7 mouse cellular contexts compared by ENCODE assay signal in genomic region chr15:79685141-79685641, GRCm38 (mm10). TPM values are rescaled to one million over a fixed set of nuclear protein-coding genes. Genes with fewer than 3 reads are reported as not detected.
DNase-seq lines count a peak whose midpoint lies in the region; ATAC-seq and TF ChIP-seq lines count a peak whose summit lies in the region.

No protein-coding gene starts in this region.

- H3K4me3 ChIP-seq in CH12.LX (replicated peaks in 1 of 3; ENCODE audit: low read depth in 2 of 3, low read length in 2 of 3, poor library complexity in 1 of 3) (peak overlapping the region; percentile 70 to 91 (median 90)), MEL (ENCODE audit: control insufficient read depth in 1 of 2, insufficient read depth in 1 of 2, low read depth in 2 of 2, low read length in 2 of 2) (peak overlapping the region; percentile 93 to 96)
- H3K4me3 ChIP-seq in hindbrain, embryonic 15.5 days = peak overlapping the region; percentile 95
- H3K4me3 ChIP-seq in liver, embryonic 13.5 days (replicated peaks) = peak overlapping the region; percentile 91

- TF ChIP-seq CTCF in CH12.LX (conservative IDR thresholded peaks at IDR 0.05 in 1 of 2, IDR thresholded peaks at IDR 0.05 in 1 of 2; ENCODE audit: low read depth in 2 of 2, low read length in 2 of 2) = no peak
- TF ChIP-seq CTCF in MEL (IDR thresholded peaks at IDR 0.05 in 2 of 3, conservative IDR thresholded peaks at IDR 0.05 in 1 of 3; ENCODE audit: control insufficient read depth in 1 of 3, insufficient read depth in 1 of 3, low read depth in 2 of 3, low read length in 3 of 3, poor library complexity in 1 of 3, severe bottlenecking in 1 of 3) = no peak

- no peak for TF ChIP-seq RAD21 in CH12.LX (IDR thresholded peaks at IDR 0.05; ENCODE audit: low read depth, low read length)
- TF ChIP-seq RAD21 in MEL (IDR thresholded peaks at IDR 0.05; ENCODE audit: low read depth, low read length) = no peak

- H3K4me1 ChIP-seq in CH12.LX (ENCODE audit: control insufficient read depth in 1 of 2, insufficient read depth in 2 of 2) (peaks cover 10 to 72% of the 10 kb centered on the region in 2 experiments), MEL (ENCODE audit: control insufficient read depth in 1 of 2, insufficient read depth in 2 of 2, low read length in 2 of 2) (peaks cover 6 to 29% of the 10 kb centered on the region in 2 experiments)
- peaks cover 71% of the 10 kb centered on the region for H3K4me1 ChIP-seq in hindbrain, embryonic 15.5 days (replicated peaks)
- peaks cover 84% of the 10 kb centered on the region for H3K4me1 ChIP-seq in liver, embryonic 13.5 days (replicated peaks)

- H3K27me3 ChIP-seq in CH12.LX (replicated peaks) = peaks cover 15% of the 10 kb centered on the region
- H3K27me3 ChIP-seq in MEL (ENCODE audit: control insufficient read depth in 1 of 2, insufficient read depth in 2 of 2, low read length in 2 of 2) = no peaks in the 10 kb centered on the region
- H3K27me3 ChIP-seq in hindbrain, embryonic 15.5 days = no peaks in the 10 kb centered on the region
- H3K27me3 ChIP-seq in liver, embryonic 13.5 days = no peaks in the 10 kb centered on the region

- dilution Hi-C loops in CH12.LX (cut with MboI; ENCODE audit: extremely low pct_ligation_motif_present, extremely low pct_unique_long_range_greater_than_20kb, low sequenced_read_pairs) = no loop called here

- H3K79me2 ChIP-seq in CH12.LX (replicated peaks; ENCODE audit: control insufficient read depth, extremely low read depth, insufficient read depth, poor library complexity, severe bottlenecking) (peaks cover 68% of the 10 kb centered on the region), MEL (ENCODE audit: control insufficient read depth, insufficient read depth, low read length, poor library complexity) (peaks cover 72% of the 10 kb centered on the region)

- no peak for ATAC-seq in hindbrain, embryonic 15.5 days (ENCODE audit: low FRiP score, low read depth)
- no peak for ATAC-seq in liver, embryonic 13.5 days (ENCODE audit: low read depth)

- TF ChIP-seq EP300 in CH12.LX (IDR thresholded peaks at IDR 0.05; ENCODE audit: low read length) (no peak), MEL (IDR thresholded peaks at IDR 0.05; ENCODE audit: low read depth in 1 of 2, low read length in 2 of 2) (no peak)

- peak overlapping the region; percentile 70 for H3K4me2 ChIP-seq in CH12.LX (ENCODE audit: insufficient read depth, low read depth, poor library complexity, severe bottlenecking)
- peak overlapping the region; percentile 90 for H3K4me2 ChIP-seq in hindbrain, embryonic 15.5 days
- peak overlapping the region; percentile 87 for H3K4me2 ChIP-seq in liver, embryonic 13.5 days

- WGBS in hindbrain, embryonic 15.5 days = 55% methylated on average over 6 of the region's 6 CpGs
- WGBS in liver, embryonic 13.5 days (ENCODE audit: insufficient replicate concordance) = 24% methylated on average over 6 of the region's 6 CpGs

- H3K27ac ChIP-seq in CH12.LX (ENCODE audit: insufficient read depth, low read depth) (peak overlapping the region; percentile 14; the same call in 1 of the 2 replicates), MEL (ENCODE audit: control insufficient read depth, low read depth, low read length) (peak overlapping the region; percentile 84)
- H3K27ac ChIP-seq in hindbrain, embryonic 15.5 days (replicated peaks) = no peak overlapping the region
- H3K27ac ChIP-seq in liver, embryonic 13.5 days = peak overlapping the region; percentile 97

- TF ChIP-seq POLR2A in CH12.LX (IDR thresholded peaks at IDR 0.05; ENCODE audit: low read depth, low read length) = no peak
- TF ChIP-seq POLR2A in MEL (IDR thresholded peaks at IDR 0.05; ENCODE audit: control insufficient read depth in 1 of 2, insufficient read depth in 1 of 2, low read depth in 1 of 2, low read length in 2 of 2, poor library complexity in 1 of 2) = no peak

- H3K9me3 ChIP-seq in CH12.LX (replicated peaks; ENCODE audit: low read length) = no peaks in the 10 kb centered on the region
- no peaks in the 10 kb centered on the region for H3K9me3 ChIP-seq in MEL (replicated peaks; ENCODE audit: insufficient read depth, low read length)
- H3K9me3 ChIP-seq in hindbrain, embryonic 15.5 days = no peaks in the 10 kb centered on the region
- no peaks in the 10 kb centered on the region for H3K9me3 ChIP-seq in liver, embryonic 13.5 days (replicated peaks)

- H3K36me3 ChIP-seq in CH12.LX (replicated peaks in 1 of 2; ENCODE audit: control insufficient read depth in 1 of 2, insufficient read depth in 1 of 2, low read length in 1 of 2) (peaks cover 0 to 26% of the 10 kb centered on the region in 2 experiments), MEL (ENCODE audit: control insufficient read depth in 1 of 2, insufficient read depth in 2 of 2, low read length in 2 of 2) (peaks cover 2 to 34% of the 10 kb centered on the region in 2 experiments; a peak in 3 of 4 replicates)
- no peaks in the 10 kb centered on the region for H3K36me3 ChIP-seq in hindbrain, embryonic 15.5 days
- peaks cover 12% of the 10 kb centered on the region for H3K36me3 ChIP-seq in liver, embryonic 13.5 days

- in situ Hi-C loops in CH12.LX (cut with MboI; ENCODE audit: low pct_ligation_motif_present, low pct_unique_long_range_greater_than_20kb, low sequenced_read_pairs) = no loop called here

- H3K9ac ChIP-seq in CH12.LX (ENCODE audit: insufficient read depth, low read depth) (peak overlapping the region; percentile 93; the same call in 1 of the 2 replicates), MEL (ENCODE audit: control insufficient read depth, low read depth, low read length, poor library complexity, severe bottlenecking) (peak overlapping the region; percentile 97)
- peak overlapping the region; percentile 90 for H3K9ac ChIP-seq in hindbrain, embryonic 15.5 days
- H3K9ac ChIP-seq in liver, embryonic 13.5 days = peak overlapping the region; percentile 99

- DNase-seq in CH12.LX (ENCODE audit: extremely low read depth) = peak; percentile 49
- peak; percentile 53 for DNase-seq in MEL (ENCODE audit: low read depth, low spot score)
- no peak for DNase-seq in liver, embryonic 13.5 days
- DNase-seq in thymus, adult 18-20 months = no peak
- no peak for DNase-seq in left cerebral cortex, adult 8-10 months (ENCODE audit: low spot score in 2 of 2)
- DNase-seq in left cerebral cortex, adult 11 months (ENCODE audit: low spot score) = no peak

RNA-seq across cellular contexts. Expression of gene Josd1, which starts 2.5 kb away (rescaled TPM):
- total RNA-seq in CH12.LX (2012; rRNA removed) (34.9 and 41.0 TPM in 2 replicates), CH12.LX (2014; rRNA removed) (48.3 and 50.6 TPM in 2 replicates), MEL (2012; rRNA removed) (37.8 and 47.2 TPM in 2 replicates)
- polyA plus RNA-seq in CH12.LX (2012; ENCODE audit: insufficient read length, low read depth) (28.2 and 30.1 TPM in 2 replicates), MEL (2012; ENCODE audit: insufficient read depth in 1 of 2, insufficient read length in 2 of 2, low read depth in 1 of 2, low replicate concordance in 2 of 2, missing spikeins in 1 of 2) (10 to 100 TPM in 1 of 2 experiments, not detected in 1; 46.5 TPM)
- polyA plus RNA-seq in hindbrain, embryonic 15.5 days (2015; fragmentation: Nextera tagmentation; extraction: Ambion mirVana) = 23.2 and 24.5 TPM in 2 replicates
- polyA plus RNA-seq in liver, embryonic 13.5 days (2015; fragmentation: Nextera tagmentation; extraction: Ambion mirVana) = 20.0 and 21.6 TPM in 2 replicates
- 10 to 100 TPM; 56.0 to 62.3 (median 60.6) TPM for total RNA-seq in left cerebral cortex, adult 8-10 months (2022)

RNA-seq across cellular contexts. Expression of gene Gtpbp1, which starts 5.5 kb away (rescaled TPM):
- total RNA-seq in CH12.LX (2012; rRNA removed) (32.9 and 34.2 TPM in 2 replicates), CH12.LX (2014; rRNA removed) (25.3 and 25.5 TPM in 2 replicates), MEL (2012; rRNA removed) (41.9 and 50.3 TPM in 2 replicates)
- polyA plus RNA-seq in CH12.LX (2012; ENCODE audit: insufficient read length, low read depth) (45.2 and 45.3 TPM in 2 replicates), MEL (2012; ENCODE audit: insufficient read depth in 1 of 2, insufficient read length in 2 of 2, low read depth in 1 of 2, low replicate concordance in 2 of 2, missing spikeins in 1 of 2) (10 to 100 TPM in 1 of 2 experiments, not detected in 1; 92.2 TPM)
- polyA plus RNA-seq in hindbrain, embryonic 15.5 days (2015; fragmentation: Nextera tagmentation; extraction: Ambion mirVana) = 49.4 and 50.1 TPM in 2 replicates
- polyA plus RNA-seq in liver, embryonic 13.5 days (2015; fragmentation: Nextera tagmentation; extraction: Ambion mirVana) = 32.6 and 36.9 TPM in 2 replicates
- 10 to 100 TPM; 48.5 to 60.5 (median 55.9) TPM for total RNA-seq in left cerebral cortex, adult 8-10 months (2022)

RNA-seq across cellular contexts. Expression of gene Tomm22, which starts 14.5 kb away (rescaled TPM):
- 109 and 142 TPM in 2 replicates for total RNA-seq in CH12.LX (2012; rRNA removed)
- total RNA-seq in CH12.LX (2014; rRNA removed) = 495 and 496 TPM in 2 replicates
- polyA plus RNA-seq in CH12.LX (2012; ENCODE audit: insufficient read length, low read depth) = 212 and 234 TPM in 2 replicates
- 161 and 174 TPM in 2 replicates for total RNA-seq in MEL (2012; rRNA removed)
- polyA plus RNA-seq in MEL (2012; ENCODE audit: insufficient read depth in 1 of 2, insufficient read length in 2 of 2, low read depth in 1 of 2, low replicate concordance in 2 of 2, missing spikeins in 1 of 2) = 100 to 1,000 TPM; 281 to 829 TPM
- 224 and 236 TPM in 2 replicates for polyA plus RNA-seq in hindbrain, embryonic 15.5 days (2015; fragmentation: Nextera tagmentation; extraction: Ambion mirVana)
- polyA plus RNA-seq in liver, embryonic 13.5 days (2015; fragmentation: Nextera tagmentation; extraction: Ambion mirVana) = 199 and 225 TPM in 2 replicates
- total RNA-seq in left cerebral cortex, adult 8-10 months (2022) = 100 to 1,000 TPM in 2 of 4 experiments, 10 to 100 TPM in 2; 87.9 to 109 (median 103) TPM

RNA-seq across cellular contexts. Expression of gene Cby1, which starts 26.2 kb away (rescaled TPM):
- total RNA-seq in CH12.LX (2012; rRNA removed) = 17.6 and 20.2 TPM in 2 replicates
- total RNA-seq in CH12.LX (2014; rRNA removed) = 19.3 and 19.5 TPM in 2 replicates
- 16.9 and 20.7 TPM in 2 replicates for polyA plus RNA-seq in CH12.LX (2012; ENCODE audit: insufficient read length, low read depth)
- 29.6 and 34.3 TPM in 2 replicates for total RNA-seq in MEL (2012; rRNA removed)
- polyA plus RNA-seq in MEL (2012; ENCODE audit: insufficient read depth in 1 of 2, insufficient read length in 2 of 2, low read depth in 1 of 2, low replicate concordance in 2 of 2, missing spikeins in 1 of 2) = 10 to 100 TPM in 1 of 2 experiments, not detected in 1; 56.2 TPM
- polyA plus RNA-seq in hindbrain, embryonic 15.5 days (2015; fragmentation: Nextera tagmentation; extraction: Ambion mirVana) = 91.4 and 94.3 TPM in 2 replicates
- 18.6 and 19.3 TPM in 2 replicates for polyA plus RNA-seq in liver, embryonic 13.5 days (2015; fragmentation: Nextera tagmentation; extraction: Ambion mirVana)
- 10 to 100 TPM; 42.9 to 48.2 (median 46.4) TPM for total RNA-seq in left cerebral cortex, adult 8-10 months (2022)

RNA-seq across cellular contexts. Expression of gene Fam227a, which starts 26.4 kb away (rescaled TPM):
- total RNA-seq in CH12.LX (2012; rRNA removed) = 0.34 and 0.42 TPM in 2 replicates
- total RNA-seq in CH12.LX (2014; rRNA removed) = 0.12 and 0.48 TPM in 2 replicates
- 0.20 and 0.31 TPM in 2 replicates for polyA plus RNA-seq in CH12.LX (2012; ENCODE audit: insufficient read length, low read depth)
- total RNA-seq in MEL (2012; rRNA removed) = 0.35 and 0.39 TPM in 2 replicates
- under 1 TPM in 1 of 2 experiments, not detected in 1; 0.60 TPM for polyA plus RNA-seq in MEL (2012; ENCODE audit: insufficient read depth in 1 of 2, insufficient read length in 2 of 2, low read depth in 1 of 2, low replicate concordance in 2 of 2, missing spikeins in 1 of 2)
- polyA plus RNA-seq in hindbrain, embryonic 15.5 days (2015; fragmentation: Nextera tagmentation; extraction: Ambion mirVana) = 4.5 and 4.9 TPM in 2 replicates
- 0.12 and 0.39 TPM in 2 replicates for polyA plus RNA-seq in liver, embryonic 13.5 days (2015; fragmentation: Nextera tagmentation; extraction: Ambion mirVana)
- total RNA-seq in left cerebral cortex, adult 8-10 months (2022) = 10 to 100 TPM; 10.4 to 11.4 (median 10.6) TPM

Comparison
In these comparisons a context has a peak if more than half of its experiments do, and no peak if none do; other contexts are left out.
1. DNase-seq: peak in CH12.LX (single experiment) and MEL (single experiment); none in liver, embryonic 13.5 days (single experiment), thymus, adult 18-20 months (0 of 2), left cerebral cortex, adult 8-10 months (0 of 2) and left cerebral cortex, adult 11 months (single experiment).
2. Of the 35 proteins assayed by ChIP-seq in both MEL and CH12.LX: peak only in MEL: ETS1 and TBP; only in CH12.LX: SIN3A and USF2; in both: USF1; in neither: 30.
3. Peak in every context shown above with its lines, with median percentiles within 50 percentile points of each other: H3K4me2 ChIP-seq, H3K4me3 ChIP-seq and H3K9ac ChIP-seq.